Mouse (Mus musculus): ENCODE results near the gene Krtap4-16.
"Not testable (repeated sequence)": the region's sequence is repeated elsewhere in the genome, so short reads cannot be mapped to it uniquely, and the experiment has no call there.

Krtap4-16 gene

DNA sequence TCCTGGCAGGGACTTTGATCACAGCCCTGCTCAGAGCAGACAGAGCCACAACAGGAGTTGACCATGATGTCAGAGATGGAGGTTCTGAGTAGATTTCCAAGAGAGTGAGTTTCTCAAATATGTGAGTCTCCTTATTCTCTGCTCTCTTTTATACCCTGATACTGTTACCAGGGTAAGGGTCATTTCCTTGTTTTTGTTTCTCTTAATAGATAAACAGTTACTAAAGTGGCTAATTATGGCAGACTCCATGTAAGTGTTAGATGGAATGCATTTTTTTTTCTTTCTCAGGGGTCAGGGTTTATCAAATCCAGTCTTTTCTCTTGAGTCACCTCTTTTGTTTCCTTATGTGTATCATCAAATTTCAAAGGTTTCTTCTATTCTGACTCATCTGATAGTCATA, at the start of gene Krtap4-16:
TSS of gene Krtap4-16 (minus strand) at position 101 of the 400 bp plus-strand sequence.
- no peak for DNase-seq (ENCODE audit: inconsistent age in 2 of 2, low spot score in 1 of 2)

DNA sequence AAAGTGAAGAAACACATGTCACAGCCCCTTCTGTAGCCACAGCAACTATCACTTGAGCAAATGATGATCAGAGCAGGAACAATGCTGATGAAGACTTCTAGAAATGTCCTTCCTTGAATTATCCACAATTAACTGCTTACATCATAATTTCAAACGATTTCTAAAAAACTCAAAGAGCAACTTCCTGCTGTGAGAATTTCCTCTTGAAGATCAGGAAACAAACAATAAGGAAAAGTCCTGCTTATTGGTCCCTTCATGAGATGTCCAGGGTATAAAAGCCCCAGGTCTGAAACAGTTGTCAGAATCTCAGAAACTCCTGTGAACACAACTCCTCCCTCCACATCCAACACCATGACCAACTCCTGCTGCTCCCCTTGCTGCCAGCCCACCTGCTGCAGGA, 27.5 kb upstream of the Krtap4-16 start, which contains the start of gene Gm11567:
TSS of gene Gm11567 (plus strand) at position 301 of the 400 bp plus-strand sequence.
- not testable (repeated sequence) for DNase-seq (ENCODE audit: inconsistent age in 2 of 2, low spot score in 1 of 2)

DNA sequence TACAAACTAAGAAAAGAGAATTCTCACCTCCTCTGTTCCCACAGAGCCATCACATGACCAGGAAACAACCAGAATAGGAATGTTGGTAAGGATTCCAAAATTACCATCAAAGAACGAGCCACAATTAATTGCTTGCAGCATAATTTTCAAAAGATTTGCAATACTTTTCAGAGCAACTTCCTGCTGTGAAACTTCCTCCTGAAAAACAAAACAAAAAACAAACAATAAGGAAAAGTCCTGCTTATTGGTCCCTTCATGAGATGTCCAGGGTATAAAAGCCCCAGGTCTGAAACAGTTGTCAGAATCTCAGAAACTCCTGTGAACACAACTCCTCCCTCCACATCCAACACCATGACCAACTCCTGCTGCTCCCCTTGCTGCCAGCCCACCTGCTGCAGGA, 21.7 kb upstream of the Krtap4-16 start, which contains the start of gene Krtap9-1:
TSS of gene Krtap9-1 (plus strand) at position 301 of the 400 bp plus-strand sequence.
- DNase-seq (ENCODE audit: inconsistent age in 2 of 2, low spot score in 1 of 2): not testable (repeated sequence)

DNA sequence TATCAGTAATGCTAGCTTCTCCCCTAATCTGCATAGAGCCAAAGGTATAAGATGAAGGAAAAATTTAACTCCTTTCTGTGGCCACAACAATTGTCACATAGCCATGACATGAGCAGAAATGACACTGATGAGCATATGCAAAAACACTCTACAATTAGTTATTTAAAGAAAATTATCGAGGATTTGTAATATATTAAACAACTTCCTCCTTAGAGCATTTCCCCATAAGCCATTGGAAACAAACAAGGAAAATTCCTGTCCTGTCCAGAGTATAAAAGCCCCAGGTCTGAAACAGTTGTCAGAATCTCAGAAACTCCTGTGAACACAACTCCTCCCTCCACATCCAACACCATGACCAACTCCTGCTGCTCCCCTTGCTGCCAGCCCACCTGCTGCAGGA, 12.8 kb upstream of the Krtap4-16 start, which contains the start of gene Gm11559:
TSS of gene Gm11559 (plus strand) at position 301 of the 400 bp plus-strand sequence.
- DNase-seq (ENCODE audit: inconsistent age in 2 of 2, low spot score in 1 of 2): not testable (repeated sequence)

DNA sequence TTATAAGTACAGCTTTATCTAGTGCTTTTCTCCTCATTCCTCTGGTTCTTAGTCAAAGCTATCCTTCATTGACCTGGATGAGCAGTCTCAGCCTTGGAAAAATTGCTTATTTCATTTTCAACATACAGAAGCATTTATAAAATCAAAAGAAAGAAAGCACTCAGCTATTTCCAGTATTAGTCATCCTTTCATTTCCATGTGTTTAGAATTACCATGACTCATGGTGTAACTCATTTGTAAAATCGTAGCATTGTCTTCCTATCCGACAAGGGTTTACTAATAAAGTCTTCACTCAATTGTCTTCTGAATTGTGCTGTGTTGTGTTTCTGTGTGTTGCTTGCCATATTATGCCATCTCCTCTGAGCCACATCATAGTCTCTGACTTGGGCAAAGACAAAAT, 7.4 kb upstream of the Krtap4-16 start:
- no peak for DNase-seq (ENCODE audit: inconsistent age in 2 of 2, low spot score in 1 of 2)

DNA sequence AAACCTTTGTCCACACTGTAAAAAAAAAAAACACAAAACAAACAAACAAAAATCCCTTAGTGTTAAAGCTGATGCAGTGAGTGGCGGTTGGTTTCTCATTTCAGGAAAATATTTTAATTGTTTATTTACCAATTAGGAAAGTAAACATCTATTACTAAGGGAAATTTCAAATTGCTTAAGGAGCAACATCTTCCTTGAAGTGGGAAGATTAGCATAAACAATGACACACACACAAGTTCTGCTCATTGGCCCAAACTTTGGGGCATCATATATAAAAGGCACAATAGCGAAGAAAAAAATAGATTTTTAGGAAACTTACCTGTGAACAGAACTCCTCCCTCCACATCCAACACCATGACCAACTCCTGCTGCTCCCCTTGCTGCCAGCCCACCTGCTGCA, 6.2 kb upstream of the Krtap4-16 start, which contains the start of gene Gm11568:
TSS of gene Gm11568 (plus strand) at position 301 of the 400 bp plus-strand sequence.
- DNase-seq (ENCODE audit: inconsistent age in 2 of 2, low spot score in 1 of 2): no peak

DNA sequence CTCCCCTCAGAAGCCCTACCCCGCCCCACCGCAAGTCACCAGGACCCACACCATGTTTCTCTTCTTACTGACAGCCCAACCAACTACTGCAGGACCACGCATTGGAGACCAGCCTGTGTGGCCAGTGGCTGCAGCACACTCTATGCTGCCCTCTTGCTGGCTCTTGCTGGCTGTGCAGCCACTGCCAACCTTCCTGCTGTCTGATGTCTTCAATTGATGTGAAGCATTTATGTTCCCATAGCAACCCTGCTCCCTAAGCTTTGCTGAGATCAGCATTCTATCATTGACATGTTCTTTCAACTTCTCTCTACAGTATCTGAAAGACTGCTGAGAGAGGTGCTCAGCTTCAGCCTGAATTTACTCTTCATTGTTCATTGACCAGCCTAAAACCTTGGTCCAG, 2.7 kb upstream of the Krtap4-16 start:
- peak in 1 of 2 experiments; percentile 35 for DNase-seq (ENCODE audit: inconsistent age in 2 of 2, low spot score in 1 of 2)

DNA sequence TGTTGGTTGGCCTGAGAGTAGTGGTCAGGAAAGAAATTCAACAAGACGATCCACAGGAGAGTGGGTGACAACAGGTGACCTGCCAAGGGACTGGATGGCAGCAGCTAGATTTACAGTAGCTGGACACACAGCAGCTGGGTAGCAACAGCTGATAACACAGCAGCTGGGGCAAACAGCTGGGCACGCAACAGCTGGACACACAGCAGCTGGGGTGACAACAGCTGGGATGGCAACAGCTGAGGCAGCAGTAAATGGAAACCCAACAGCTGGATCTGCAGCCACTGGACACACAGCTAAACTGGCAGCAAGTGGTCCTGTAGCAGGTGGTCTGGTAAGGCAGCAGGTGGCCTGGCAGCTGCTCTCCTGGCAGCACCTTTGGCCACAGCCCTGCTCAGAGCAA, 4.7 kb downstream of the Krtap4-16 start:
- no peak for DNase-seq (ENCODE audit: inconsistent age in 2 of 2, low spot score in 1 of 2)

DNA sequence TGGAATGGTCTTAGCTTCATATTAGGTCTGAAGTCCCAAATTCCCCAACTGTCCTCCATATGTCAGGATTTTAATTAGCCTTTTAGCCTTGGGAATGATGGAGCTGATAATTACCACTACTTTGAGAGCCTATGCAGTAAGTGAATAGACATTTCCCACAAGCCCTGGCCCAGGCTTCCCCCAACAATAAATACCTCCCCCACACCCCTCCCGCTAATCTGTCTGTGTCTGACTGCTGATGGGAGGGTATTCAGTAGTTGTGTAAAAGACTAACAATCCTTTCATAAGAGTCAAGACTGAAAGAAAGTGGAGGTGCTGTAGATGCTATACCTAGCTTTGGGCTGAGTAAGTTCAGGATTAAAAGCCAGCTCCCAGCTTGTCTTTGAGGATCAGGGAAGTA, 9.2 kb downstream of the Krtap4-16 start:
- DNase-seq (ENCODE audit: inconsistent age in 2 of 2, low spot score in 1 of 2): no peak

DNA sequence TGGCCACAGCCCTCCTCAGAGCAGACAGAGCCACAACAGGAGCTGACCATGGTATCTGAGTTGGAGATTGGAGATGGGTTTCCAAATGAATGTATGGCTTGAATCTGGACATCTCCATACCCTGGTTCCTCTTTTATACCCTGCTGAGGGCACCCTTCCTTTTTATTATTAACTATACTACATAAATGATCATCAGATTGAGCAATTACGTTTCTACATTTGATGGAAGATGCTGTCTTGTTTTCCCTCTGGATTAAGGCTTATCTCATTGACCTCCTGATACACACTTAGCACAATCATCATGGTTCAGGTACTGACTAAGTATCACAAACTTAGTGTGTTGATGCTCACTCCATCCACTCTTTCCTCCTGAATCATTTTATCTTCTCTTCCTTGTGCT, 13.4 kb downstream of the Krtap4-16 start, which contains the start of gene 2300003K06Rik:
TSS of gene 2300003K06Rik (minus strand) at position 101 of the 400 bp plus-strand sequence.
- no peak for DNase-seq (ENCODE audit: inconsistent age in 2 of 2, low spot score in 1 of 2)

DNA sequence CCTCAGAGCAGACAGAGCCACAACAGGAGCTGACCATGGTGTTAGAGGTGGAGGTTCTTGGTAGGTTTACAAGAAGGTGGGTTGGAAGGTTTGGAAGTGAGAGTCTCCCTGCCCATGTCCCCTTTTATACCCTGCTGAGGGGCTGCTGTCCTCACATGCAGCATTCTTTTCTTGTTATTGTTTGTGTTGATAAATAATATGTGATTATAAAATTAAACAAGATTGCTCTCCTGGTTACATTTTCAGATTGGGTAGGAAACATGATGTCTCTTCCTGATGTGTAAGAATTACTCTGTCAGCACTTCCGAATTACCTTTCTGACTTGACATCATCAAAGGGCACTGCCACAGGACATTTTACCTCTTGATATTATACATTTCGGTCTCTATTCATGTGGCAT, 35.8 kb downstream of the Krtap4-16 start, which contains the start of gene Gm11564:
TSS of gene Gm11564 (minus strand) at position 101 of the 400 bp plus-strand sequence.
- DNase-seq (ENCODE audit: inconsistent age in 2 of 2, low spot score in 1 of 2): not testable (repeated sequence)

DNA sequence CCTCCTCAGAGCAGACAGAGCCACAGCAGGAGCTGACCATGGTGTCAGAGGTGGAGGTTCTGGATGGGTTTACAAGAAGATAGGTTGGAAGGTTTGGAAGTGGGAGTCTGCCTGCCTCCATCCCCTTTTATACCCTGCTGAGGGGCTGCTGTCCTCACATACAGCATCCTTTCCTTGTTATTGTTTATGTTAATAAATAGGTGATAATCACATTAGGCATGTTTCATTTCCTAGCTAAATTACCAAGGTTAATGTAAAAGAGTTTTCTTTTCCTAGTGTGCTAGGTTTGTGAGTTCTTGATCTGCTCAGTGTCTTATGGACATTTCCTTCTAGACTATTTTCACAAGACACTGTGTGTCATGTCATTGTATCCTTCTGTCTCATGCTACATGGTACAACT, 41.6 kb downstream of the Krtap4-16 start, which contains the start of gene Krtap4-13:
TSS of gene Krtap4-13 (minus strand) at position 101 of the 400 bp plus-strand sequence.
- peak in 1 of 2 experiments; percentile 1 for DNase-seq (ENCODE audit: inconsistent age in 2 of 2, low spot score in 1 of 2)

DNA sequence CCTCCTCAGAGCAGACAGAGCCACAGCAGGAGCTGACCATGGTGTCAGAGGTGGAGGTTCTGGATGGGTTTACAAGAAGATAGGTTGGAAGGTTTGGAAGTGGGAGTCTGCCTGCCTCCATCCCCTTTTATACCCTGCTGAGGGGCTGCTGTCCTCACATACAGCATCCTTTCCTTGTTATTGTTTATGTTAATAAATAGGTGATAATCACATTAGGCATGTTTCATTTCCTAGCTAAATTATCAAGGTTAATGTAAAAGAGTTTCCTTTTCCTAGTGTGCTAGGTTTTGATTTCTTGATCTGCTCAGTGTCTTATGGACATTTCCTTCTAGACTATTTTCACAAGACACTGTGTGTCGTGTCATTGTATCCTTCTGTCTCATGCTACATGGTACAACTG, 47.1 kb downstream of the Krtap4-16 start, which contains the start of gene Gm11554:
TSS of gene Gm11554 (minus strand) at position 101 of the 400 bp plus-strand sequence.
- not testable (repeated sequence) for DNase-seq (ENCODE audit: inconsistent age in 2 of 2, low spot score in 1 of 2)
